Mouse (Mus musculus): ENCODE measurements around the gene Mindy4b-ps. TPM values are rescaled to one million over a fixed set of nuclear protein-coding genes. Genes with fewer than 3 reads are reported as not detected.
"Not testable (repeated sequence)": the region's sequence is repeated elsewhere in the genome, so short reads cannot be mapped to it uniquely, and the experiment has no call there.

Gene Mindy4b-ps
- polyA plus RNA-seq (2015; fragmentation: Nextera tagmentation; extraction: Ambion mirVana): not detected in 2 replicates

DNA sequence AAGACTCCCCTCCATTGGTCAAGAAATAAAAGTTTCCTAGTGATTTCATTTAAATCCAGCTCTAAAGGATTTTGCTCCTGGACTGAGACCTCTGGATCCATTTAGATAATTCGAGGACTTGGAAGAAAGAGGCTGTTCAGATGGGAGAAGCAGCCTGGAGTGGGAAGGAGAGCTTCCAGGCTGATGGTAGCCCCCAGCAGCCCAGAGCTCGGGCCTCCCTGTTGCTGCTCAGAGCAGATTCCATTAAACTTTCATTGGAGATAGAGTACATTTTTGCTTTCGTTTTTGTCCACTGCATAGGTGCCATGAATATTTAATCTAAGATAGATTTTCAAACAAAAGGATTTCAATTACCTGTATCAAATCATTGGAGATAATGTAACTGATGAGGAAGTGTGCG is at the start of gene Mindy4b-ps:
Gene Mindy4b-ps (minus strand): TSS at position 101 of the 400 bp plus-strand sequence.
- Histone ChIP-seq H3K36me3 (ENCODE audit: insufficient read depth, low read length) (no peaks in the 10 kb centered on the region), H3K27ac (ENCODE audit: low read length) (no peak within 1 kb of the TSS), H3K4me1 (ENCODE audit: insufficient read depth, low read length) (no peaks in the 10 kb centered on the region), H3K4me2 (replicated peaks; ENCODE audit: low read depth, low read length) (no peak within 1 kb of the TSS), H3K9me3 (ENCODE audit: low read length) (no peaks in the 10 kb centered on the region), H3K27me3 (ENCODE audit: insufficient read depth, low read length) (no peaks in the 10 kb centered on the region), H3K4me3 (ENCODE audit: low read length) (no peak within 1 kb of the TSS), H3K9ac (replicated peaks; ENCODE audit: low read length) (no peak within 1 kb of the TSS)
- no peak for ATAC-seq (ENCODE audit: low FRiP score, low TSS enrichment)
- WGBS: 61% methylated on average over 4 of the region's 4 CpGs

GRCm38 (mm10) chr3:58871882-58872281 is 49.8 kb upstream of the Mindy4b-ps start:
- ATAC-seq (ENCODE audit: low FRiP score, low TSS enrichment); H3K36me3 ChIP-seq (ENCODE audit: insufficient read depth, low read length); H3K4me1 ChIP-seq (ENCODE audit: insufficient read depth, low read length); H3K4me3 ChIP-seq (ENCODE audit: low read length); H3K9ac ChIP-seq (replicated peaks; ENCODE audit: low read length); H3K27ac ChIP-seq (ENCODE audit: low read length); H3K4me2 ChIP-seq (replicated peaks; ENCODE audit: low read depth, low read length); H3K9me3 ChIP-seq (ENCODE audit: low read length); H3K27me3 ChIP-seq (ENCODE audit: insufficient read depth, low read length): not testable (repeated sequence)
- 89% methylated on average over 2 of the region's 2 CpGs for WGBS

GRCm38 (mm10) chr3:58865690-58866089 is 43.6 kb upstream of the Mindy4b-ps start:
- no peaks in the 10 kb centered on the region for H3K27me3 ChIP-seq (ENCODE audit: insufficient read depth, low read length)
- H3K27ac ChIP-seq (ENCODE audit: low read length): no peak overlapping the region
- ATAC-seq (ENCODE audit: low FRiP score, low TSS enrichment): no peak
- no peaks in the 10 kb centered on the region for H3K4me1 ChIP-seq (ENCODE audit: insufficient read depth, low read length)
- H3K9me3 ChIP-seq (ENCODE audit: low read length): no peaks in the 10 kb centered on the region
- no peak overlapping the region for H3K4me2 ChIP-seq (replicated peaks; ENCODE audit: low read depth, low read length)
- H3K36me3 ChIP-seq (ENCODE audit: insufficient read depth, low read length): no peaks in the 10 kb centered on the region
- whole genome bisulfite sequencing: 59% methylated on average over 7 of the region's 7 CpGs
- H3K4me3 ChIP-seq (ENCODE audit: low read length): no peak overlapping the region
- H3K9ac ChIP-seq (replicated peaks; ENCODE audit: low read length): no peak overlapping the region

- Histone ChIP-seq H3K27ac (ENCODE audit: low read length) (no peak overlapping the region), H3K36me3 (ENCODE audit: insufficient read depth, low read length) (no peaks in the 10 kb centered on the region), H3K4me3 (ENCODE audit: low read length) (no peak overlapping the region), H3K9me3 (ENCODE audit: low read length) (no peaks in the 10 kb centered on the region), H3K4me2 (replicated peaks; ENCODE audit: low read depth, low read length) (no peak overlapping the region), H3K4me1 (ENCODE audit: insufficient read depth, low read length) (no peaks in the 10 kb centered on the region), H3K27me3 (ENCODE audit: insufficient read depth, low read length) (no peaks in the 10 kb centered on the region), H3K9ac (replicated peaks; ENCODE audit: low read length) (no peak overlapping the region)
- WGBS: 33% methylated on average over 2 of the region's 2 CpGs
- no peak for ATAC-seq (ENCODE audit: low FRiP score, low TSS enrichment)
These were observed 40.9 kb upstream of the Mindy4b-ps start for GRCm38 (mm10) chr3:58862976-58863375.

DNA sequence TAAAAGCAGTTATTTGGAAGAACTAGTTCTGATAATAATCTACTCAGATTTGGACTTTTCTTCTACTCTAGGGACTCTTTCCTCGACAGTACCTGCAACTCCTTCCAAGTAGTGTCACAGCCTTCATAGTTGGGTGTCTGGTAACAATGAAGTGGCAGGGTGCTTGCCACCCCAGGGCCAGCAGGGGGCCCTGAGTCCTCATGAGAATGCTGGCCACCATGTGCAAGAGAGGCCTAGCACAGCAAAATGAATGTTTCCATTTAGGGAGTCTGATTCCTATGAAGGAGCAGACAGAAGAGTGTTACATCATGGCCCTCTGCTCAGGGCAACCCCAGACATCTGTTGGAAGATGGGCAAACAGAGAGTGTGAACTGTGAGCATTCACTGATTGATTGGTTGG is 21.3 kb upstream of the Mindy4b-ps start:
- no peaks in the 10 kb centered on the region for H3K27me3 ChIP-seq (ENCODE audit: insufficient read depth, low read length)
- H3K9me3 ChIP-seq (ENCODE audit: low read length): no peaks in the 10 kb centered on the region
- no peak overlapping the region for H3K4me2 ChIP-seq (replicated peaks; ENCODE audit: low read depth, low read length)
- H3K9ac ChIP-seq (replicated peaks; ENCODE audit: low read length): no peak overlapping the region
- no peaks in the 10 kb centered on the region for H3K4me1 ChIP-seq (ENCODE audit: insufficient read depth, low read length)
- no peak overlapping the region for H3K27ac ChIP-seq (ENCODE audit: low read length)
- WGBS: 54% methylated on average over 1 of the region's 1 CpGs
- no peaks in the 10 kb centered on the region for H3K36me3 ChIP-seq (ENCODE audit: insufficient read depth, low read length)
- H3K4me3 ChIP-seq (ENCODE audit: low read length): no peak overlapping the region
- ATAC-seq (ENCODE audit: low FRiP score, low TSS enrichment): peak; percentile 74; the same call in 1 of the 2 replicates

DNA sequence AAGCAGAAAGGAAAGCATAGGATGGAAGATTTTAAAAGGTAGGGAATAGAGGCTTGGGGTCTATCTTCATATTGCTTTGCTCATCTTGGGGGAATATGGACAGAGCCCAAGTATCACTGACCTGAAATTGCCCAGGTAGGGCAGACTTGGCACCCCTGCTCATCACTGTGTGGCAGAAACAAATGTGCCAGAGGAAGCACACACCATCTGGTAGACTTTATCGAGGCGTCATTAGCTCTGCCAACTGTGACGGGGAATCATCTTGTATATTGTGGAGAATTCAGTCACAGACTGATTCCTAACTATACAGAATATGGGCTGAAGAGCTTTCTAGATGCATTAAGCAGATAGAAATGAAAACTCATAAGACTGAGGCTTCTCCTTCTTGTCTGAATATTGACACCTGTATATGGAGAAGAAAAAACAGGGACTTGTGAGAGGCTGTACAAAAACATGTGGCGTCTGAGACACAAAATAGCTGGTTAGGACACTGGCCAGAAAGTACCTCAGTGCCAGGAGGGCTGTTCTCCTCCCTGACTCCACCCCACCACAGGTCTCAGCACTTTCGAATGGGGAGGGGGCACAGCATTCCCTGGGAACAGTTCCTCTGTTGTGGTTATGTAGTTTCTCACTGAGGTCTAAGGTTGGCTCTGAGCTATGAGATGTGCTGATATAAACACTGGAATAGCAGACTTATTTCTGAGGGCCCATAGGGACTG is 11.5 kb upstream of the Mindy4b-ps start:
- Histone ChIP-seq H3K27ac (ENCODE audit: low read length) (no peak overlapping the region), H3K9me3 (ENCODE audit: low read length) (no peaks in the 10 kb centered on the region), H3K27me3 (ENCODE audit: insufficient read depth, low read length) (no peaks in the 10 kb centered on the region), H3K36me3 (ENCODE audit: insufficient read depth, low read length) (no peaks in the 10 kb centered on the region), H3K4me3 (ENCODE audit: low read length) (no peak overlapping the region), H3K4me2 (replicated peaks; ENCODE audit: low read depth, low read length) (no peak overlapping the region), H3K4me1 (ENCODE audit: insufficient read depth, low read length) (no peaks in the 10 kb centered on the region), H3K9ac (replicated peaks; ENCODE audit: low read length) (no peak overlapping the region)
- ATAC-seq (ENCODE audit: low FRiP score, low TSS enrichment): no peak
- 86% methylated on average over 5 of the region's 5 CpGs for WGBS

DNA sequence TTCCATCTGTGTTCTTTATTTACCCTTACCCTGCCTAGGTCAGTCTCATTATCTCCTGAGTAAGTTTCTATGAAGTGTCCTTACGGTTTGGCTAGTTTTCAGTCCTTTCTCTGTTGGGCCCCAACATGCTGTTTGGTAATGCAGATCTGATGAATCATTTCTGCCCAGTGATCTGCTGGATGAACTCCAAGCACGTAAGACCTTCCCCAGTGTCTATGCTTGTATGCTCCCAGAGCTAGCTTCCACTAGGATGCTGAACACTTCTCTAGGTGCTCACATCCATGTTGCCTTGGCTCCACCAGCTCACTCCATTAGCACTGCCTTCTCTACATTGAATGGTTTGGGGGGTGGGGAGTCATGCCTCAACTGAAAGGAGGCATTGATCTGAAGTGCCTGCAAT is 10.8 kb upstream of the Mindy4b-ps start:
- H3K4me1 ChIP-seq (ENCODE audit: insufficient read depth, low read length): no peaks in the 10 kb centered on the region
- no peak overlapping the region for H3K9ac ChIP-seq (replicated peaks; ENCODE audit: low read length)
- H3K4me2 ChIP-seq (replicated peaks; ENCODE audit: low read depth, low read length): no peak overlapping the region
- H3K9me3 ChIP-seq (ENCODE audit: low read length): no peaks in the 10 kb centered on the region
- H3K27me3 ChIP-seq (ENCODE audit: insufficient read depth, low read length): no peaks in the 10 kb centered on the region
- H3K27ac ChIP-seq (ENCODE audit: low read length): no peak overlapping the region
- H3K36me3 ChIP-seq (ENCODE audit: insufficient read depth, low read length): no peaks in the 10 kb centered on the region
- 85% methylated on average over 2 of the region's 2 CpGs for WGBS
- no peak overlapping the region for H3K4me3 ChIP-seq (ENCODE audit: low read length)
- no peak for ATAC-seq (ENCODE audit: low FRiP score, low TSS enrichment)

DNA sequence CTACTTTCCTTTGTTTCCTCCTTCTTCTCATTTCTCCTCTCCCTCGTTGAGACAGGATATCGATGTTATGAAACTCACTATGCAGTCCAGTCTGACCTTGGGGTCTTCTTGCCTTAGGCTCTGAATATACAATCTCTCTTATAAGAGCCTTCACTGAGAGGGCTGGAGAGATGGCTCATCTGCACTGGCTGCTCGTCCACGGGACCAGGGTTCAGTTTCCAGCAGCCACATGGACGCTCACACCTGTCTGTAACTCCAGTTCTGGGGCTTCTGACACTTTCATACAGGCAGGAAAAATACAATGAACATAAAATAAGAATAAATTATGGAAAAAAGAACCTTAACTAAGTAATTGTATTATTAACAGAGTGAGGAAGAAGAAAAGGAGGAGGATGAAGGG is 9.5 kb upstream of the Mindy4b-ps start:
- WGBS: 86% methylated on average over 5 of the region's 5 CpGs
- no peak overlapping the region for H3K9ac ChIP-seq (replicated peaks; ENCODE audit: low read length)
- no peaks in the 10 kb centered on the region for H3K4me1 ChIP-seq (ENCODE audit: insufficient read depth, low read length)
- ATAC-seq (ENCODE audit: low FRiP score, low TSS enrichment): no peak
- no peaks in the 10 kb centered on the region for H3K36me3 ChIP-seq (ENCODE audit: insufficient read depth, low read length)
- no peaks in the 10 kb centered on the region for H3K9me3 ChIP-seq (ENCODE audit: low read length)
- H3K27ac ChIP-seq (ENCODE audit: low read length): no peak overlapping the region
- no peaks in the 10 kb centered on the region for H3K27me3 ChIP-seq (ENCODE audit: insufficient read depth, low read length)
- H3K4me3 ChIP-seq (ENCODE audit: low read length): no peak overlapping the region
- H3K4me2 ChIP-seq (replicated peaks; ENCODE audit: low read depth, low read length): no peak overlapping the region

- 77% methylated on average over 1 of the region's 1 CpGs for WGBS
- Histone ChIP-seq H3K4me3 (ENCODE audit: low read length) (no peak overlapping the region), H3K27ac (ENCODE audit: low read length) (no peak overlapping the region), H3K9me3 (ENCODE audit: low read length) (no peaks in the 10 kb centered on the region), H3K4me1 (ENCODE audit: insufficient read depth, low read length) (no peaks in the 10 kb centered on the region), H3K36me3 (ENCODE audit: insufficient read depth, low read length) (no peaks in the 10 kb centered on the region), H3K27me3 (ENCODE audit: insufficient read depth, low read length) (no peaks in the 10 kb centered on the region), H3K9ac (replicated peaks; ENCODE audit: low read length) (no peak overlapping the region), H3K4me2 (replicated peaks; ENCODE audit: low read depth, low read length) (no peak overlapping the region)
- ATAC-seq (ENCODE audit: low FRiP score, low TSS enrichment): no peak
These were observed 7.8 kb upstream of the Mindy4b-ps start for GRCm38 (mm10) chr3:58829926-58830325.

GRCm38 (mm10) chr3:58828366-58829153 is 6.4 kb upstream of the Mindy4b-ps start:
- no peak for ATAC-seq (ENCODE audit: low FRiP score, low TSS enrichment)
- Histone ChIP-seq H3K4me3 (ENCODE audit: low read length) (no peak overlapping the region), H3K27ac (ENCODE audit: low read length) (no peak overlapping the region), H3K27me3 (ENCODE audit: insufficient read depth, low read length) (no peaks in the 10 kb centered on the region), H3K4me2 (replicated peaks; ENCODE audit: low read depth, low read length) (no peak overlapping the region), H3K9ac (replicated peaks; ENCODE audit: low read length) (no peak overlapping the region), H3K36me3 (ENCODE audit: insufficient read depth, low read length) (no peaks in the 10 kb centered on the region), H3K9me3 (ENCODE audit: low read length) (no peaks in the 10 kb centered on the region), H3K4me1 (ENCODE audit: insufficient read depth, low read length) (no peaks in the 10 kb centered on the region)
- 79% methylated on average over 14 of the region's 14 CpGs for WGBS

All from kidney, embryonic 16.5 days (tissue).